Mouse (Mus musculus) intestine, postnatal 0 days (tissue): ENCODE measurements around the gene Dad1. TPM values are rescaled to one million over a fixed set of nuclear protein-coding genes. Genes with fewer than 3 reads are reported as not detected.

Experiments
- ATAC-seq: fragments of 200-750 bp; cut with Nextera tagmentation; 2 replicates; pipeline ENCODE4 v1.8.0; 2017; ENCODE audit warnings: mild to moderate bottlenecking, moderate TSS enrichment, moderate library complexity
- H3K27ac ChIP-seq: fragments of 300-500 bp; sonication (generic); 2 replicates; pipeline ENCODE4 v1.5.1; 2014; ENCODE audit warnings: mild to moderate bottlenecking, low read depth, low read length, moderate library complexity
- H3K27me3 ChIP-seq: fragments of 300-500 bp; sonication (generic); replicated peaks from 2 replicates; pipeline ENCODE4 v1.6.1; 2014; ENCODE audit warnings: low read length, mixed read lengths; ENCODE audit not compliant: control insufficient read depth, insufficient read depth
- H3K36me3 ChIP-seq: fragments of 300-500 bp; sonication (generic); 2 replicates; pipeline ENCODE4 v1.6.1; 2014; ENCODE audit warnings: mild to moderate bottlenecking, moderate library complexity; ENCODE audit not compliant: control insufficient read depth, insufficient read depth
- H3K4me1 ChIP-seq: fragments of 300-500 bp; sonication (generic); replicated peaks from 2 replicates; pipeline ENCODE4 v1.6.1; 2014; ENCODE audit warnings: antibody characterized with exemption, low read length, mixed read lengths; ENCODE audit not compliant: control insufficient read depth, insufficient read depth
- H3K4me2 ChIP-seq: fragments of 300-500 bp; sonication (generic); replicated peaks from 2 replicates; pipeline ENCODE4 v1.6.1; 2014; ENCODE audit warnings: low read depth, mild to moderate bottlenecking, moderate library complexity
- H3K4me3 ChIP-seq: fragments of 300-500 bp; sonication (generic); 2 replicates; pipeline ENCODE4 v1.5.1; 2014; ENCODE audit warnings: low read depth, low read length
- H3K9ac ChIP-seq: fragments of 300-500 bp; sonication (generic); 2 replicates; pipeline ENCODE4 v1.6.1; 2014; ENCODE audit warnings: mild to moderate bottlenecking, low read depth, low read length
- H3K9me3 ChIP-seq: fragments of 300-500 bp; sonication (generic); 2 replicates; pipeline ENCODE4 v1.6.1; 2016; ENCODE audit warnings: mixed run types; ENCODE audit not compliant: control insufficient read depth
- CTCF ChIP-seq: sonication (generic); IDR thresholded peaks from 2 replicates; pipeline ENCODE4 v1.5.1; 2016; ENCODE audit warnings: low read depth, mild to moderate bottlenecking, control low read depth, antibody characterized with exemption, moderate library complexity
- WGBS: fragments of 180-500 bp; shearing (Covaris S2); extraction: QIAGEN DNeasy Blood & Tissue Kit; methylation state at CpG from one replicate; pipeline ENCODE4 v1.1.7; 2014; 5-methylcytosine and 5-hydroxymethylcytosine counted together
- polyA plus RNA-seq: library from polyadenylated mRNA; unstranded; fragments of >200 nt; fragmentation: Nextera tagmentation; extraction: Ambion mirVana; gene quantifications from 2 replicates; pipeline ENCODE4 v1.2.1, GENCODE M21; 2015

The Dad1 gene
- polyA plus RNA-seq, 1 experiment from 2014 or later: 492 TPM

DNA sequence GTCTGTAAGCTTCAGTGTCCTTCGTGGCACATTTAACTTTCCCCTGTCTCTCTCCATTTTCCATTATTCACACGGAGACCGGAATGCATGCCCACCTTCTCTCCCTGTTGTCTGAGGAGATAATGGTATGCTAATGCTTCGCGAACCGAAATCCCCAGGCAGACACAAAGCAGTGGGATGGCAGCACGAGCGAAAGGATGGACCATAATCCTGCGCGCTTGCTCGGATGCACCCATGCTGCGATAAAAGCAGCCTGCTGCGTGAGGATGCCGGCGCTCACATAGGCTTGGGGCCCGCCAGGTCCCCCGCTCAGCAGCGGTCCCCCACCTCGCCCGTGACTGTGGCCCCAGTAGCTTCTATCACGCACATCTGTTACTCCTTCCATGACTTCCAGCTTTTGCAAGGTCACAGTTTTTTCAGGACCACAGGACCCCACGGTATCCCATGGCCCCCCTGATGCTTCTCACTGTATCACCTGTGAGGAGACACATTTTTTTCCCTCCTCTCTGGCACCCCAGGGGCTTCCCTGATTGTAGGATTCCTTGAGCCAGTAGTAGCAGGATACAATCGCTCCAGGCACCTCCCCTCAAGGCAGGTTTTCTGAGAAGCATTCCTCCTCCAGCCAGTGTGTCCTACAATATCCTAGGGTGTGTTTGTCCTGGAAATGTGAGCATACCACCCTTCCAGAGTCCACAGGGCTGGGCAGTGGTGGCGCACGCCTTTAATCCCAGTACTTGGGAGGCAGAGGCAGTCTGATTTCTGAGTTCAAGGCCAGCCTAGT lies 24.8 kb downstream of the Dad1 start:
- H3K9me3 ChIP-seq: no peaks in the 10 kb centered on the region
- WGBS: 42% methylated on average over 25 of the region's 25 CpGs
- H3K27me3 ChIP-seq: no peaks in the 10 kb centered on the region
- TF ChIP-seq CTCF: no peak
- peak overlapping the region; percentile 6; the same call in 1 of the 2 replicates for H3K27ac ChIP-seq
- H3K4me3 ChIP-seq: no peak overlapping the region
- no peaks in the 10 kb centered on the region for H3K36me3 ChIP-seq
- peaks cover 19% of the 10 kb centered on the region; the same call in 1 of the 2 replicates for H3K4me1 ChIP-seq
- no peak for ATAC-seq
- H3K9ac ChIP-seq: no peak overlapping the region
- H3K4me2 ChIP-seq: peak overlapping the region; percentile 75; the same call in 1 of the 2 replicates

DNA sequence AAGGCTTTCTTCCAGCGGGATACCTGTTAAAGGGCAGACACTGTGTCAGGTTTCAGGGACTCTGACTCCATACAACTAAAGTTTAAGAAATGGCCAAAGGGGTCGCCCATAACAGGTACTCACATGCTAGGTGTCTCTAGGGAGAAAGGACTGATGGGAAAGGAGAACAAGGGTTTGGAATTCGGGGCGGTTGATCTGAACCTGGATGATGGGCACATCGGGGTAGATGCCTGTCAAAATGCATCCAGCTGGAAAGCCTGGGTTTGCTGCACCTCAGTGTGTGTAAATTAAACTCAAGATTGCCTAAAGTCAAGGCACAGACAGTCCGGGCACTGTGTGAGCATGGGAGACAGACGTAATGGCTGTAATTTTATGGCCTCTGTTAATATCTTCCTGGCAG lies 25.4 kb downstream of the Dad1 start:
- Histone ChIP-seq H3K36me3 (no peaks in the 10 kb centered on the region), H3K4me1 (peaks cover 13% of the 10 kb centered on the region; the same call in 1 of the 2 replicates), H3K4me2 (peak overlapping the region; percentile 75), H3K9me3 (no peaks in the 10 kb centered on the region), H3K4me3 (no peak overlapping the region; the same call in 1 of the 2 replicates), H3K9ac (peak overlapping the region; percentile 46; the same call in 1 of the 2 replicates), H3K27ac (peak overlapping the region; percentile 91), H3K27me3 (no peaks in the 10 kb centered on the region)
- WGBS: 31% methylated on average over 7 of the region's 7 CpGs
- ATAC-seq: no peak
- TF ChIP-seq CTCF: no peak

DNA sequence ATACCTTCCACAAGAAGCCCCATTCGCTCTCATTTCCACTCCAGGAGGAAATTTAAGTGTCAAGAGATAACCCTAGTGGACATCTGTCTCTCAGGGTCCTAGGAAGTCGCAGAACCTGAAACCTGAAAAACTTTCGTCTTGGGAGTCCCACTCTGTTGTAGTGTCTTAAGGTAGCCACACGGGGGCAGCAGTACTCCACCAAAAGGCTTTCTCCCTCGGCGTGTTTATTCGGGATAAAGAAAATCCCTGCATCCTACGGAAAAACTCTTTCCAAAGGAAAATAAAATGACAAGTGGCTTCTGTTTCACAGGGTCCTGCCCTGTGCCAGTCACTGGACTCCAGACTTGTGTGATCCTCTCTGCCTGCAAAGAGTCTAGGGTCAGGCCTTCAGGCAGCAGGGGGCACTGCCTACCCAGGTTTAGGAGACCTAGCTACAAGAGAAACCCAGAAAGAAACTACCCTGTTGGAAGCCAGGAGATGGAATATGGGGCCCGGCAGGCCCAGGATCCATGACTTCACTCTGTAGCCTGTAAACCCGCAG lies 25.9 kb downstream of the Dad1 start:
- under 1% methylated on average over 10 of the region's 10 CpGs for WGBS

DNA sequence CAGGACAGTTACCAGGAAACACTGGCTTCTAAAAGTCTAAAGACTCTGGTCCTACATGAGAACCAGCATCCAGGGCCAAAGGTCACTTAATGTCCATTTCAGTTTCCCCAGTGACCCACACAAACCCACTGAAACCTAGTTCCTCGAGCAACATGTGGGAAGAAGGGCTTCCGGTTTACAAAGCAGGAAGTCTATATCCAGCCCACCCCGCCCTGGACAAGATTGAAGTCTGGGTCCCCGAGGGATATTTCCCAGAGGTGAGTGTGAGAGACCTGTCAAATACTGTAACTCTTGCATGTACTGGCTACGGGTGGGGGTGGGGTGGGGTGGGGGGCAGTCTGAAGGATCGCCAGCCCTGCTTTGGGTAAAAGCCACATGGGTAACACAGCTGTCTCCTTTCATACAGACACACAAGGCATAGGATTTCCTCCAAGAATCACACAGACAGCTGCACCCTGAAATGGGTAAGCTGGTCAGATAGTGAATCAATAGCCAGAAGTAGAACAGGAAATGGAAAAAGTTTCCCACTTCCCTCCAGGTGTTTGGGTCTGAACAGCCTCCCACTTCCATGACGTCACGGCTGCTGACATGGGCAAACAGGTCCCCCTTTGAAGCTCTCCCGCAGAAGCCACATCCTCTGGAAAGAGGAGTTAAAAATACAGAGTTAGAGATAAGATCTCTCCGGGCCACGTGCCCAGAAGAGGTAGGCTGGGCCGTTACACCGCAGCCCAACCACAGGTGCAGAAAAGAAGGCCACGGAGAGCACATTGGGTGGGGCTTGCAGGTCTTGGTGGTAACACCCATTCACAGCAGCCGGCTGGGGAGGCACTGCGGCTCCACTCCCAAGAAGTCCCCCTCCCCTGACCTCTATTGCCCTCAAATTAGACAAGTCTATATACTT lies 26.7 kb downstream of the Dad1 start:
- Histone ChIP-seq H3K4me1 (peaks cover 13% of the 10 kb centered on the region), H3K4me3 (peak overlapping the region; percentile 34), H3K36me3 (no peaks in the 10 kb centered on the region), H3K27ac (peak overlapping the region; percentile 91), H3K9ac (peak overlapping the region; percentile 46), H3K4me2 (peak overlapping the region; percentile 75), H3K9me3 (no peaks in the 10 kb centered on the region), H3K27me3 (no peaks in the 10 kb centered on the region)
- ATAC-seq: peak; percentile 77
- 13% methylated on average over 16 of the region's 16 CpGs for WGBS
- no peak for TF ChIP-seq CTCF

More for the DNA sequence above, 25.9 kb downstream of the Dad1 start:
- H3K4me1 ChIP-seq: peaks cover 13% of the 10 kb centered on the region
- H3K9ac ChIP-seq: peak overlapping the region; percentile 46
- H3K9me3 ChIP-seq: no peaks in the 10 kb centered on the region
- no peaks in the 10 kb centered on the region for H3K36me3 ChIP-seq
- H3K4me3 ChIP-seq: peak overlapping the region; percentile 34
- ATAC-seq: peak; percentile 10; the same call in 1 of the 2 replicates
- peak overlapping the region; percentile 75 for H3K4me2 ChIP-seq
- TF ChIP-seq CTCF: peak; percentile 88
- H3K27me3 ChIP-seq: no peaks in the 10 kb centered on the region
- H3K27ac ChIP-seq: peak overlapping the region; percentile 91

DNA sequence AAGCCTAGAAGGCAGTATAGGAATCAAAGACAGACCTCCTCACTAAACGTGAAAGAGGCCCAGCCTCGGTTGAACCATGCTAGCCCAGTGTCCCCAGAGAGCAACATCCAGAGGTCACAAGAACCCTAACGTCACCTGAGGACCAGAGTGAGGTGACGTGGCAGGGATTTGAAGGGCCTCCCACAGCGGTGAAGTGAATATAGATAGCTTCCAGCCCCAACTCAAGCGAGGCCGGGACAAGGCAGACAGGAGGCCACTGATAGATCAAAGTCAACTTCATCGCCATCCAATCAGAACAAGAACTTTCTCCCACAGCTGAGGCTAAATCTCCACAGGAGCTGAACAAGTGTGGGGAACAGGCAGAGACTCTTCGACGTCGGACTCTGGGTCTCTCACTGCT lies 28.2 kb downstream of the Dad1 start:
- 65% methylated on average over 11 of the region's 11 CpGs for WGBS
- Histone ChIP-seq H3K4me1 (peaks cover 10% of the 10 kb centered on the region), H3K27me3 (no peaks in the 10 kb centered on the region), H3K9ac (no peak overlapping the region; the same call in 1 of the 2 replicates), H3K9me3 (no peaks in the 10 kb centered on the region), H3K4me3 (no peak overlapping the region), H3K4me2 (no peak overlapping the region), H3K36me3 (no peaks in the 10 kb centered on the region), H3K27ac (peak overlapping the region; percentile 91)
- ATAC-seq: no peak
- TF ChIP-seq CTCF: no peak
